Comparison of ENCODE assay signal across 8 mouse cellular contexts in the genomic region with DNA sequence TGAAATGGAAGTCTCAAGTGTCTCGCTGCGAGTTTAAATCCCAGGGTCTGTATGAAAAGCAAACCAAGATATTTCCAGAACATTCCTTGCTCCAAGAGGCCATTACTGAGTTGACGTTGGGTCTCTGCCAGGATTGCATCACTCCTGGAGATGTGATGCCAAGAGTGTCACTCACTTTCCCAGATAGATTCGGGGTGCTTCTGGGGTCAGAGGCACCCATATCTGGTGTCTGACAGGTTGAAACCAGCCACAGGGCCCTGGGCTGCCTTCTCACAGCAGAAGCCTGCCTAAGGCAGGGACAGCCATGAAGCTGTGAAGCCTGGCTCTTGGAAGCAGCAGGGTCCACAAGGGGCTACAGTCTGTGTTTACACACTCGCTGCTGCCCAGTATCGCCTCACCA. TPM values are rescaled to one million over a fixed set of nuclear protein-coding genes. Genes with fewer than 3 reads are reported as not detected.
DNase-seq lines count a peak whose midpoint lies in the region; ATAC-seq and TF ChIP-seq lines count a peak whose summit lies in the region.

No protein-coding gene starts in this region.

- peaks cover 35% of the 10 kb centered on the region for H3K4me1 ChIP-seq in heart, embryonic 16.5 days (ENCODE audit: control insufficient read depth, insufficient read depth, low read length)
- H3K4me1 ChIP-seq in lung, embryonic 14.5 days (ENCODE audit: insufficient read depth), result peaks cover 25% of the 10 kb centered on the region

- H3K9ac ChIP-seq in heart, embryonic 16.5 days (ENCODE audit: low read length), result peak overlapping the region; percentile 22; the same call in 1 of the 2 replicates
- no peak overlapping the region for H3K9ac ChIP-seq in lung, embryonic 14.5 days

- H3K27ac ChIP-seq in heart, embryonic 16.5 days (ENCODE audit: low read length), result peak overlapping the region; percentile 84
- H3K27ac ChIP-seq in lung, embryonic 14.5 days (ENCODE audit: low read depth), result peak overlapping the region; percentile 82

- H3K36me3 ChIP-seq in heart, embryonic 16.5 days (ENCODE audit: control insufficient read depth, insufficient read depth), result no peaks in the 10 kb centered on the region
- no peaks in the 10 kb centered on the region for H3K36me3 ChIP-seq in lung, embryonic 14.5 days (ENCODE audit: insufficient read depth)

- DNase-seq in adrenal gland, adult 2 months, result peak; percentile 66
- DNase-seq in adrenal gland, adult 8-10 months, result no peak
- DNase-seq in adipocyte (ENCODE audit: low spot score), result peak; percentile 95
- DNase-seq in lung, embryonic 14.5 days, result peak; percentile 79
- no peak for DNase-seq in spleen, adult 12 weeks (ENCODE audit: low spot score)
- DNase-seq in ovary, postnatal 36 days (ENCODE audit: low spot score), result no peak
- DNase-seq in thymus, postnatal 36 days, result no peak

- WGBS in heart, embryonic 16.5 days, result 34% methylated on average over 6 of the region's 6 CpGs
- WGBS in lung, embryonic 14.5 days, result 34% methylated on average over 6 of the region's 6 CpGs

- no peaks in the 10 kb centered on the region for H3K27me3 ChIP-seq in heart, embryonic 16.5 days (ENCODE audit: control insufficient read depth, insufficient read depth, low read length)
- no peaks in the 10 kb centered on the region for H3K27me3 ChIP-seq in lung, embryonic 14.5 days (ENCODE audit: insufficient read depth, low read length)

- H3K4me2 ChIP-seq in heart, embryonic 16.5 days (ENCODE audit: low read depth, low read length), result 0 out of 2 replicates have a peak overlapping the region, but pooled peaks have one; percentile 5
- peak overlapping the region; percentile 10; the same call in 1 of the 2 replicates for H3K4me2 ChIP-seq in lung, embryonic 14.5 days

- no peaks in the 10 kb centered on the region for H3K9me3 ChIP-seq in heart, embryonic 16.5 days (replicated peaks; ENCODE audit: control insufficient read depth, low read length)
- no peaks in the 10 kb centered on the region for H3K9me3 ChIP-seq in lung, embryonic 14.5 days (ENCODE audit: low read depth, low read length)

- TF ChIP-seq CTCF in lung, embryonic 14.5 days (IDR thresholded peaks at IDR 0.05; ENCODE audit: low read depth), result no peak

- no peak overlapping the region for H3K4me3 ChIP-seq in heart, embryonic 16.5 days (ENCODE audit: low read length)
- H3K4me3 ChIP-seq in lung, embryonic 14.5 days (ENCODE audit: low read depth, low read length), result no peak overlapping the region

- peak; percentile 87 for ATAC-seq in heart, embryonic 16.5 days (replicated peaks; ENCODE audit: extremely low read depth, insufficient read depth, low FRiP score)
- ATAC-seq in lung, embryonic 14.5 days (ENCODE audit: insufficient read depth), result peak; percentile 51

RNA-seq across cellular contexts. Expression of a gene that starts 24.9 kb away (rescaled TPM):
- total RNA-seq in adrenal gland, adult 2 months (2021), result 10 to 100 TPM; 63.1 to 73.9 TPM
- polyA plus RNA-seq in adrenal gland, adult 2 months (2012; rRNA removed), result 13.6 and 17.4 TPM in 2 replicates
- 10 to 100 TPM; 55.4 to 88.4 (median 70.5) TPM for total RNA-seq in adrenal gland, adult 8-10 months (2022)
- 28.3 and 29.6 TPM in 2 replicates for polyA plus RNA-seq in heart, embryonic 16.5 days (2015; fragmentation: Nextera tagmentation; extraction: Ambion mirVana)
- 24.5 and 24.6 TPM in 2 replicates for polyA plus RNA-seq in lung, embryonic 14.5 days (2014; fragmentation: Nextera tagmentation; extraction: Ambion mirVana)

Comparison
In these comparisons a context has a peak if more than half of its experiments do, and no peak if none do; other contexts are left out.
1. DNase-seq: peak in adrenal gland, adult 2 months (single experiment), adipocyte (single experiment) and lung, embryonic 14.5 days (single experiment); none in adrenal gland, adult 8-10 months (single experiment), spleen, adult 12 weeks (single experiment), ovary, postnatal 36 days (single experiment) and thymus, postnatal 36 days (0 of 2).